Mouse (Mus musculus) left cerebral cortex, adult 2 months (tissue): ENCODE measurements around the gene Prpf4. TPM values are rescaled to one million over a fixed set of nuclear protein-coding genes. Genes with fewer than 3 reads are reported as not detected.

Experiments used
- DNase-seq, 2 experiments: peaks; one replicate each; pipeline ENCODE4 v3.0.0; 2021 to 2022; ENCODE audit warnings: low spot score in 2 of 2, mixed read lengths in 1 of 2; ENCODE audit errors: extremely low spot score in 1 of 2
- H3K27ac ChIP-seq: fragments of 200-600 bp; 2 replicates; pipeline ENCODE4 v1.8.1; 2022
- H3K4me3 ChIP-seq: fragments of 200-600 bp; 2 replicates; pipeline ENCODE4 v1.8.1; 2022
- CTCF ChIP-seq: fragments of 200-600 bp; IDR thresholded peaks from 2 replicates; pipeline ENCODE4 v1.8.1; 2022; ENCODE audit warnings: antibody characterized with exemption, mild to moderate bottlenecking, moderate library complexity
- intact Hi-C: fragments of 180-260 bp; cut with DNase I; formaldehyde crosslinking; loops from one replicate; pipeline ENCODE4 v1.15.1; 2025
- total RNA-seq, 2 experiments: library from RNA; stranded (reverse); gene quantifications; 2 replicates each; pipeline ENCODE4 v1.2.3; 2021

The Prpf4 gene
- total RNA-seq, 2 experiments from 2014 or later = 12.1 to 14.4 TPM

GRCm38 (mm10) chr4:62393459-62393858 is 15.1 kb upstream of the Prpf4 start:
- intact Hi-C loops = no loop called here
- no peak for DNase-seq
- Histone ChIP-seq H3K27ac (no peak overlapping the region), H3K4me3 (no peak overlapping the region)
- TF ChIP-seq CTCF = no peak

DNA sequence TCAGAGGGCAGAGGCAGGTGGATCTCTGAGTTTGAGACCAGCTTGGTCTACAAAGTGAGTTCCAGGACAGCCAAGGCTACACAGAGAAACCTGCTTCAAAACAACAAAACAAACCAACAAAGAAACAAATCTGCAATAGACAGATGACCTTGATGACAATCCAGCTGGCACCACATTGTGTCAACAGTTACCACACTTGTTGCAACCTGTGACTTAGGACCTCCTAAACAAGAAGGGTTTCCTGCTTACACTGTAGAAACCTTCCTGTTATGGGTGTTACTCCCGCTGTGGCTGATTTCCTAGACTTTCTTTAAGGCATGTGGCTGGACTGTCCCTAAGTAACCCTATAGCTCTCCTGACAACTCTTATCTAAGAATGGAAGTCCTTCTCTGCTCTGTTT is 12.8 kb upstream of the Prpf4 start:
- intact Hi-C loops = no loop called here
- no peak for TF ChIP-seq CTCF
- no peak for DNase-seq
- Histone ChIP-seq H3K27ac (no peak overlapping the region), H3K4me3 (no peak overlapping the region)

GRCm38 (mm10) chr4:62397616-62398365 is 10.8 kb upstream of the Prpf4 start:
- Histone ChIP-seq H3K27ac (no peak overlapping the region), H3K4me3 (no peak overlapping the region)
- intact Hi-C loops = no loop called here
- DNase-seq = no peak
- no peak for TF ChIP-seq CTCF

DNA sequence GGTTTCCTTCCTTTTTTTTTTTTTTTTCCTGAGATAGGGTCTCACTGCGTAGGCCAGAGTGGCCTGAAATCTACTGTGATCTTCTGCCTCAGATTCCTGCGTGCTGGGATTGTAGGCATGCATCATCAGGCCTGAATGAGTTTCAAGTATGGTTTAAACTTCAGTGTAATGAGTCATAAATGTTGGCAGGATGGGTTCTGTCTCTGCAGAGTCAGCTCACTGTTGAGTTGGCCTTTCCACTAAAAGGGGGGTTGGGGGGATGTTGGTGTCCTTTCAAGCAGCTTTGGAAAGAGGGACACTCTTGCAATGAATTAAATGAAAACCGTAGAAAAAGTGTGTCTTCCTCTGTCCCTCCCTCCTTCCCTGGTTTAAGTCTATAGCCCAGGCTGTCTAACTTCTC is 9.6 kb upstream of the Prpf4 start:
- no peak for DNase-seq
- Histone ChIP-seq H3K27ac (no peak overlapping the region), H3K4me3 (no peak overlapping the region)
- intact Hi-C loops = no loop called here
- TF ChIP-seq CTCF = no peak

GRCm38 (mm10) chr4:62406133-62406532 is 2.5 kb upstream of the Prpf4 start:
- no peak overlapping the region for H3K27ac ChIP-seq
- DNase-seq = no peak
- TF ChIP-seq CTCF = no peak
- intact Hi-C loops = loop anchor here (5.0 kb wide), 3 partner anchors 96 to 199 kb away; partner anchors contain the start of genes Alad and Hdhd3
- no peak overlapping the region for H3K4me3 ChIP-seq

GRCm38 (mm10) chr4:62407730-62408582 is 641 bp upstream of the Prpf4 start:
- DNase-seq = peak; percentile 47 to 48
- intact Hi-C loops = loop anchor here (2.0 to 5.0 kb wide), 4 partner anchors 47 to 201 kb away; partner anchors contain the start of genes Alad, Fkbp15, Hdhd3 and Slc31a1
- TF ChIP-seq CTCF = peak; percentile 58
- H3K27ac ChIP-seq = peak overlapping the region; percentile 79
- H3K4me3 ChIP-seq = peak overlapping the region; percentile 95

DNA sequence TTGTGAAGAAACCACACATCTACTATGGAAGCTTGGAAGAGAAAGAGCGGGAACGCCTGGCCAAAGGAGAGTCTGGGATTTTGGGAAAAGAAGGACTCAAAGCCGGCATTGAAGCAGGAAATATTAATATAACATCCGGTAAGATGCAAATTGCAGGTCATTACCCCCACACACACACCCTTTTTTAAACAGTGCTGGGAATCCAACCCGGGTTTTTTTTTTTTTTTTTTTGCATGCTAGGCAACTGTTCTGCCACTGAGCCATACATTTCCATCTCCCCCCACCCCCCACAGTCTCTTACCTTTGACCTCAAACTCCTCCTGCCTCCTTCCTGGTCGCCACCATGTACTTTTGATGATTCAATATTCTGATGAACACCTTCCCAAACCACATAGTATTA is 1.0 kb downstream of the Prpf4 start:
- intact Hi-C loops = loop anchor here (2.0 to 5.0 kb wide), 4 partner anchors 49 to 202 kb away; partner anchors contain the start of genes Alad, Fkbp15, Hdhd3 and Slc31a1
- Histone ChIP-seq H3K4me3 (peak overlapping the region; percentile 95), H3K27ac (no peak overlapping the region)
- no peak for TF ChIP-seq CTCF
- no peak for DNase-seq

DNA sequence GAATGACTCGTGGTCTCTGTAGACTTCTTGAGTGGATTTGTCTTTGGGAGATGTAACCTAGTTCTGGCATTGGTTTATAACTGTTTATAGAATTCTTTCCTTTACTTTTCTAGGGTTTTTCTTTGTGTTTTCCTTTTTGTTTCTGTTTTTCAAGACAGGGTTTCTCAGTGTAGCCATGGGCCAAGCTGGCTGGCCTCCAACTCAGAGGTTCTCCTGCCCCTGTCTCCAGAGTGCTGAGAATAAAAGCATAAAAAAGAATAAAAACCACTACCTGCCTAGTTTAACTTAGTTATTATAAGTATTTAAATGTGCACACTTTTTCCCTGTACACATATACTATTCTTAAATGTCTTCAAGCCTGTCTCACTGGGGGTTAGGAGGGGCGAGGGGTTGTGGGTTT is 1.7 kb downstream of the Prpf4 start:
- no peak for DNase-seq
- Histone ChIP-seq H3K27ac (no peak overlapping the region), H3K4me3 (no peak overlapping the region)
- TF ChIP-seq CTCF = no peak
- intact Hi-C loops = no loop called here

DNA sequence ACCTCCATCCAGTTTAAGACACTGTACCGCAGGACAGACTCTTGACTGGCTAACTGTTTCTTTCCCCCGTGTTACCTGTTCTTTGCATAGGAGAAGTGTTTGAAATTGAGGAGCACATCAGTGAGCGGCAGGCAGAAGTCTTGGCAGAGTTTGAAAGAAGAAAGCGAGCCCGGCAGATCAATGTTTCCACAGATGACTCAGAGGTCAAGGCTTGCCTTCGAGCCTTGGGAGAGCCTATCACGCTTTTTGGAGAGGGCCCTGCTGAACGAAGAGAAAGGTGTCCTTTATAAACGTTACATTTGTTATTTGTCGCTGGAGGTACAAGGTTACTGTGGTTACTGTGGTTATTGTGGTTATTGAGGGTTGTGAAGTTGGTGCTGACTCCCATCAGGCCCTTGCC is 3.0 kb downstream of the Prpf4 start:
- TF ChIP-seq CTCF = no peak
- intact Hi-C loops = no loop called here
- H3K4me3 ChIP-seq = no peak overlapping the region
- no peak overlapping the region for H3K27ac ChIP-seq
- no peak for DNase-seq

DNA sequence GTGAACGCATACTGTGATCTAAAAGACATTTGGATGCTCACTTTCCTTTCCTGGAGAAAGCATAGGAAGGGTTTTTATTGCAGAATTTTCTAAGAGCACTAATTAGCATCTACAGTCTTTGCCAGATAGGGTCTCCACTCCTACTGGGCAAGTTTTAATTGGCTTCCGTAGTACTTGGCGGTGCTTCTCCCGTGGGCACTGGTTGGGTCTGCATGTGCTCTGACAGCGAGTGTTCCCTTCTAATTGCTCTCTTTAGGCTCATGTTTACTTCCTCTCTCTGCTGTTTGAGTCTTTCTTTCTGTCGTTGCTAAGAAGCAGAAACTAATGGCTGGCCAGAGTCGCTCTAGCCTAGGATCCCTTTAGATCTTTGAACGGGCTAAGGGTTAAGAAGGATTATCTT is 9.9 kb downstream of the Prpf4 start:
- DNase-seq = no peak
- intact Hi-C loops = no loop called here
- TF ChIP-seq CTCF = no peak
- Histone ChIP-seq H3K27ac (no peak overlapping the region), H3K4me3 (no peak overlapping the region)

DNA sequence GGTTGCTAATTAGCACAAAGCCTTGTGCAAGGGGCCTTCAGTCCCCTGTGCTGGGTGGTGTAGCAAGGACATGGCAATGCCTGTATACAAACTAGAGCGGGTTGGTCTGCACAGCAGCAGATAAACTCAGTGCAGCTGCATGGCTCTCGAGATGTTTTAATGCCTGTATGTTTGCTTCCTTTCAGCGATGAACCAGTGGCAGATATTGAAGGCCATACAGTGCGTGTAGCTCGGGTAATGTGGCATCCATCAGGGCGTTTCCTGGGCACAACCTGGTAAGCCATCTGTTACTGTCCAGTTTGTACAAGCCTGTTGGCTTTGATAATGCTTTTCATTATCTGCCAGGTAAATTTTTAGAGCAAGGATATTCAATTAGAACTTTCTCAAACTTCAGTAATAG is 10.5 kb downstream of the Prpf4 start:
- H3K4me3 ChIP-seq = no peak overlapping the region
- H3K27ac ChIP-seq = no peak overlapping the region
- intact Hi-C loops = no loop called here
- no peak for DNase-seq
- no peak for TF ChIP-seq CTCF

- Histone ChIP-seq H3K27ac (no peak overlapping the region), H3K4me3 (no peak overlapping the region)
- no peak for TF ChIP-seq CTCF
- intact Hi-C loops = no loop called here
- no peak for DNase-seq
Measured at GRCm38 (mm10) chr4:62425891-62426290, 17.3 kb downstream of the Prpf4 start.
